Mouse (Mus musculus) left cerebral cortex, adult 9 months (tissue): ENCODE measurements around the gene Apol7a.

ENCODE experiments used
- DNase-seq, 2 experiments: peaks; one replicate each; pipeline ENCODE4 v3.0.0; 2022; ENCODE audit warnings: low spot score in 2 of 2

Apol7a gene

GRCm38 (mm10) chr15:77376920-77377319 is 22.0 kb downstream of the Apol7a start:
- DNase-seq: no peak

GRCm38 (mm10) chr15:77370588-77370987 is 28.3 kb downstream of the Apol7a start:
- no peak for DNase-seq

DNA sequence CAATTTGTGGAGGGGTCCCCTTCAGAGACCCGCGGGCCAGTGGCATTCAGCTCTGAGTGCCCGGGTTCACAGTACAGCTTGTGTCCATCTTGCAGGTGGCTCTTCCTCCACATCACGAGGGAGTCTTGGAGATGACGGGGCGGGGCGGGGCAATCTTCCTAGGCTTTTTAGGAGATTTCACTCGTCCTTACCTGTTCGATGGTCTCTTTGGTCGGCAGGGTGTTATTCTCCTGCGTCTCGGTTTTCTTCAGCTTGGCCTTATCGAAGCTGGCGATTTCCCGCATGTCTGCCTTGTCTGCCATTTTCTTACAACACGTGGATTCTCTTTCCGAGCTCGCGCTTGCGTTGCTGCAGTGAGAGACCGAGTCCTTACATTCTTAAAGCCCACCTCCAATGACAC is 28.9 kb downstream of the Apol7a start:
- no peak for DNase-seq

GRCm38 (mm10) chr15:77368818-77369320 is 30.0 kb downstream of the Apol7a start:
- no peak for DNase-seq

DNA sequence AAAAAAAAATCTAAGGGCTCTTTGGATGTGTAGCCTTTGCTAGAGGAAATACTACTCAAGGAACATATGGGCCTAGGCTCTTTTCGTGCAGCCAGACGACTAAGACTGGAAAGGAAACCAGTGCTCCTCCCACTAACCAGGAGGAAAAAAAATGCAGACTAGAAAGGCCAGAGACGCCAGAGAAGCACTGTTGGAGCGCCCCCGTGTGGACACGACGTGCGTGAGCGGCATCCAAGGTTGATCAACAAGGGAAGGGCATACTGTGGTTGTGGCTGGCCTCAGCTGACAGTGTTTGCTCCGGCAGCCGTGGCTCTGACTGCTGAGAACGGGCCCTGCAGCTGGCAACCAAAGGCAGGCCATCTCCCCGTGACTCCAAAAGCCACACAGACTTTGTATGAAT is 30.8 kb downstream of the Apol7a start:
- peak; percentile 85 to 98 for DNase-seq

- no peak for DNase-seq
Measured at GRCm38 (mm10) chr15:77367504-77367903, 31.4 kb downstream of the Apol7a start.

- DNase-seq: peak in 1 of 2 experiments; percentile 81
Measured at GRCm38 (mm10) chr15:77366706-77367484, 32.0 kb downstream of the Apol7a start.

DNA sequence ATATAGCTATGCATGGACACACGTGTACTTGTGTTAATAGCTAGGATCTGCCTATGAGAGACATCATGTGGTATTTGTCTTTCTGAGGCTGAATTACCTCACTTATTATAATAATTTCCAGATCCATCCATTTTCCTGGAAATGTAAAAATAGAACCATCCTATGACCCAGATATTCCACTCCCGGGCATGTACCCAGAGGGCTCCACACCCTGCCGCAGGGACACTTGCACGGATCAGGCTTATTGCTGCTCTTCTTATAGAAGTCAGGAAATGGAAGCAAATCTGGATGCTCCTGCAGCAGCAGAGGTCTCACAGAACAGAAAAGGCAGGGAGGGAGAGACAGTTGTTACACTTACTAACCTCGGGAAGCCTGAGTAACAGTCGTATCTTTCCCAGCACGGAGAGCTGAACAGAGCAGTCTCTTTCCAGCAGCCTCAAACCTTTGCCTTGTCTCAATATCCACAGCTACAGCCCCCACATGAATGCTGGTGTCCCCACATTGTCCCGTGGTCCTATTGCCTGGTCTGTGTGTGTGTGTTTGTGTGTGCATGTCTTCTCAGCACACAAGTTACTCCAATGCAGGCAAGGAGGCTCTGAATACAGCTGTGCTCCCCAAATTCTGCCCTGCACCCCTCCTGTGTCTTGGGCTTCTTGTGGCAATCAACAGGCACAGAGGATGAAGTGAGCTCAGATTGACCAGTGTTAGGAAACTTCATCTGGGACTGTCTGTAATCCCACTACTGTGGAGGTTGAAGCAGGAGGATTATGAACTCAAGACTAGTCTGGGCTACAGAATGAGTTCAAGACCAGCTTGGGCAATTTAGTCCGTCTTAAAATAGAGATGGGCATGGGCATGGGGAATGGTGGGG is 33.0 kb downstream of the Apol7a start:
- no peak for DNase-seq

GRCm38 (mm10) chr15:77364026-77364425 is 34.9 kb downstream of the Apol7a start:
- peak; percentile 76 to 83 for DNase-seq

- no peak for DNase-seq
Measured at GRCm38 (mm10) chr15:77363578-77363977, 35.3 kb downstream of the Apol7a start.

- DNase-seq: no peak
Measured at GRCm38 (mm10) chr15:77362952-77363351, 36.0 kb downstream of the Apol7a start.

- DNase-seq: no peak
Measured at GRCm38 (mm10) chr15:77359905-77360304, 39.0 kb downstream of the Apol7a start.

- DNase-seq: no peak
Measured at GRCm38 (mm10) chr15:77359486-77359885, 39.4 kb downstream of the Apol7a start.

GRCm38 (mm10) chr15:77359084-77359483 is 39.8 kb downstream of the Apol7a start:
- DNase-seq: no peak

DNA sequence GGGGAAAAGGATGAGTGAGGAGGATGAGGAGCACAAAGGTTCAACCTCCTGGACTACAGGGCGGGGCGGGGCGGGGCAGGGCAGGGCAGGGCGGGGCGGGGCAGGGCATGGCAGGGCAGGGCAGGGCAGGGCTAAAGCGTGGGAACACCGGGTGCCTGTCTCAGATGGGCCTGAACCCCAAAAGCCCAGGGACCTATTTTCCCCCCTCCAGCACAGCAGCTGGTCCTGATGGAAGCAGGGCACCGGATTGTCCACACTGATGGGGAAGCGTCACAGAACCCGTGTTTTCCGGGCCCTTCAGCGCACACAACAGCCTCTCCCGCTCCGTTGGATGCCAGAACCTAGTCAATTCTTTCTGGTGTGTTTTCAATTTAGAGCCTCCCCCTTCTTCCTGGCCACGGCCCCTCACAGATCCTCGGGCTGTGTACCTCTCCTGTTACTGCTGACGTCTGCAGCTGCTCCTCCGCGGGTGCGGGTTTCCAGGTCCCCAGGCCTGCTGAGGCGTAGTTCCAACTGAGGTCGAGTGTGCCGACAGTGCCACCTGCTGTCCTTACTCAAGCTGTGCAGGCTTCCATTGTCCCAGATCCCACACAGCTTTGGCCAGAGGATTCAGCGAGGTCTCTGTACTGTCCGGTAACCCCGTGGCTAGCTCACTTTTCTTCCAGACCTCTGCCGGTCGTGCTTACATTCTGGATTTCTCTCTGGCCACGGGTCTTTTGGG is 40.4 kb downstream of the Apol7a start:
- peak; percentile 64 to 90 for DNase-seq

GRCm38 (mm10) chr15:77356248-77356810 is 42.6 kb downstream of the Apol7a start:
- peak in 1 of 2 experiments; percentile 70 for DNase-seq

GRCm38 (mm10) chr15:77354848-77355551 is 43.9 kb downstream of the Apol7a start:
- no peak for DNase-seq

GRCm38 (mm10) chr15:77354496-77354847 is 44.4 kb downstream of the Apol7a start:
- no peak for DNase-seq

GRCm38 (mm10) chr15:77353764-77354163 is 45.1 kb downstream of the Apol7a start:
- no peak for DNase-seq

- DNase-seq: no peak
Measured at GRCm38 (mm10) chr15:77352863-77353262, 46.0 kb downstream of the Apol7a start.

DNA sequence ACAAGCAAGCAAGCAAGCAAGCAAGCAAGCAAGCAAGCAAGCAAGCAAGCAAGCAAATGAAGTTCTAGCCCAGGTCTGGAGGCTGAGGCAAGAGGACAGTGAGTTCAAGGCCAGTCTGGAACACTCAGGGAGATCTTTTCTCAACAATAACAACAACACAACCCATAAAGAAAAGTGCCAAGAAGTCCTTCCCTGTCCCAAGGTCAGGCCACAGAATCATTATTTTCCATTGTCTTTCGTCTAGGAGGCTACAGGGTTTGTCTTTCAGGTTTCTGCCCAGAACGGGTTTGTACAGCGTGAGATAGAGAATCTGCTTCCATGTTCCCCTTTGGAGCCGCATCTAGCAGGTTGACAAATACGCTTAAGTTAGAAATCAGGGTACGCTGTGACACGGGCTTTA is 48.8 kb downstream of the Apol7a start:
- DNase-seq: no peak
